Mouse (Mus musculus): ENCODE measurements around the gene Golm1.

Gene Golm1

GRCm38 (mm10) chr13:59590691-59591090 lies 84.9 kb downstream of the Golm1 start:
- DNase-seq (ENCODE audit: low read depth): no peak

- no peak for DNase-seq (ENCODE audit: low read depth)
Measured at GRCm38 (mm10) chr13:59589672-59590071, 85.9 kb downstream of the Golm1 start.

- no peak for DNase-seq (ENCODE audit: low read depth)
Measured at GRCm38 (mm10) chr13:59587201-59587600, 88.4 kb downstream of the Golm1 start.

- DNase-seq (ENCODE audit: low read depth): no peak
Measured at GRCm38 (mm10) chr13:59585648-59586005, 90.0 kb downstream of the Golm1 start.

- peak; percentile 99 for DNase-seq (ENCODE audit: low read depth)
Measured at GRCm38 (mm10) chr13:59584947-59585647, 90.5 kb downstream of the Golm1 start, which contains the start of the genes Agtpbp1 and Naa35. Gene Agtpbp1 (minus strand): TSS chr13:59585227. Gene Naa35 (plus strand): TSS chr13:59585259.

All from c-Kit-positive CD71-positive TER-119-negative erythroid progenitor cells, embryonic 14.5 days (primary cell).